Mouse (Mus musculus): ENCODE data around the gene Gnai2.
"Not testable (repeated sequence)": the region's sequence is repeated elsewhere in the genome, so short reads cannot be mapped to it uniquely, and the experiment has no call there.

Gnai2 gene

GRCm38 (mm10) chr9:107568331-107569261 is 66.6 kb downstream of the Gnai2 start:
- DNase-seq (ENCODE audit: low spot score in 2 of 2), result peak; percentile 77 to 82

DNA sequence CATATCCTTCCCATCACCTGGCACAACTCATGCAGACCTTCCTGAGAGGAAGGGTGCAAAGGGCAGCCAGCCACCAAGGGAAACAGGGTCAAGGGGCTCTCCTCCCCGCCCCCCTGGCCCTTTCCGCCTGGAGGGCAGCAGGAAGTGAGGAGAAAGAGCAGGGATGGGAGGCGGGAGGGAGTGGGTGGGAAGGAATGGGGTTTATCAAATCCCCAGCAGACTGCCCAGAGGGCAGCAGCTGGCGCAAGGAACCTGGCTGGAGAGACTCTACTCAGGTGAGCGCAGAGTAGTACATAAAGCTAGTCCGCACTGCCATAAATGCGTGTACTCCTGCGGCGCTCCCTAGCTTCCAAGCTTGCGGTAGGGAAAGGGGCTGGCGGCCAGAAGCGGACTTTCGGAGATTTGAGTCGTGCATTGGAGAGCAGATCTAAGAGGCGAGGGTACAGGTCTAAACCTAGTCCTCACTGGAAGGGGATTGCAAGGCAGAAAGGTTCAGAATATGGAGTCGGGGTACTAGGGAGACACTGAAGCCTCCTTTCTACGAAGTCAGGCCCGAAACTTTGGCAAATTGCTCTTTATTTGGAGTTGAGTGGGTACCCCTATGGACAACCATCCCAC is 67.4 kb downstream of the Gnai2 start, which contains the start of gene Hyal2:
Gene Hyal2, plus strand, starts transcription at position 244 of the 618 bp plus-strand sequence.
- DNase-seq (ENCODE audit: low spot score in 2 of 2), result no peak

GRCm38 (mm10) chr9:107566855-107567254 is 68.3 kb downstream of the Gnai2 start:
- no peak for DNase-seq (ENCODE audit: low spot score in 2 of 2)

GRCm38 (mm10) chr9:107566041-107566709 is 69.0 kb downstream of the Gnai2 start:
- DNase-seq (ENCODE audit: low spot score in 2 of 2), result peak in 1 of 2 experiments; percentile 67

- DNase-seq (ENCODE audit: low spot score in 2 of 2), result not testable (repeated sequence)
Observed at GRCm38 (mm10) chr9:107565556-107565955, 69.6 kb downstream of the Gnai2 start.
